Mouse (Mus musculus): ENCODE results near the gene Zfp978. TPM values are rescaled to one million over a fixed set of nuclear protein-coding genes. Genes with fewer than 3 reads are reported as not detected.

Zfp978 gene
- total RNA-seq, 1 experiment from 2014 or later = not detected

DNA sequence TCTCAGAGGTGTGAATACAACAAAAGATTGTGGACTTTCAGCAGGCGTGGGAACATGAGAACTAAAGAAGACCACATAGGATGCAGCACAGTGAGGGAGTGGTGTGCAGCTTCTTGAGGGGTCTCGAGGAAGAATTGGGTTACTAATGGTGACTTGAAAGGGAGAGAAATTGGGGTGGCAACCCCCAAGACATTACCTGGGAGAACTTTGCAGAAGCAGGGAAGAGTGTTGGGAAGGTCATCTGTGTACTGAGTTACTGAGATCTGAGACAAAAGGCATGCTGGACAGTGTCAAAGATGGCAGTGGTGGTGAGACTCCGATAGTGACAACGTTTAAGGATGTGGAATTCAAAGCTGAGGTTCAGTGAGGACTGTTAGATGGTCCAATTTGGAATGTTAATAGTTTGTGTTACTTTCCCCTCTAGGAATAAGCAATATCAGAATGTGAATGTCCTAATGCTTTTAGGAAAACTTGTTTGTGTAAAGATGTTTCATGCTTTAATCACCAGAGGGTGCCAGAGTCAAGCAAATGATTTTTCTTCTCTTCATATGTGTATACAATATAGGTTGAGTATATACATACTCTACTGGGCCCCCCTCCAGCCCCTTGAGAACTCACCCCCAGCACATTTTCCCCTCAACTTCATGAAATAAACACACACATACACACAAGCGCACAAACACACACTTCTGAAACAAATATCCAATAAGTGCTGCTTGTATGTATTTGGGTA, 64.7 kb downstream of the Zfp978 start:
- ATAC-seq (replicated peaks; ENCODE audit: insufficient number of reproducible peaks, low FRiP score, low TSS enrichment, poor library complexity, severe bottlenecking) = 0 out of 2 replicates have a peak, but pooled peaks have one; percentile 7

DNA sequence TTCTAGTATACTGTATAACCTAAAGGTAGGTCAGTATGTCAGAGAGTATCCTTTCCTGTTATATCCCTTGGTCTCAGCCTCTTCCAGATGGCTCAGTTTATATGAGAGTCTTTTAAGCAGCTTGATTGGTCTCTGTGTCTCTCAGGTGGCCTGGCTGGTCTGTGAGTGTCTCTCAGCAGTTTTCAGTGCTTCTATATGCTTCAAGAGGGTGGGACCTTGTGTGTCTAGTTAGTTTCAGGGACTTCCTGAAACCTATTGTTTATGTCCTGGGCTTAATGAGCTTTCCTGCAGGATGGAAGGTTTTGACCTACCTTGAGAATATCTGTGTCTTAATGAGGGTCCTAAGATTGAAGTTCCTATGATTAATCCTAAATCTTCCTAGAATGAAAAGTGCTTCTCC, 69.5 kb downstream of the Zfp978 start:
- 0 out of 2 replicates have a peak, but pooled peaks have one; percentile 8 for ATAC-seq (replicated peaks; ENCODE audit: insufficient number of reproducible peaks, low FRiP score, low TSS enrichment, poor library complexity, severe bottlenecking)

DNA sequence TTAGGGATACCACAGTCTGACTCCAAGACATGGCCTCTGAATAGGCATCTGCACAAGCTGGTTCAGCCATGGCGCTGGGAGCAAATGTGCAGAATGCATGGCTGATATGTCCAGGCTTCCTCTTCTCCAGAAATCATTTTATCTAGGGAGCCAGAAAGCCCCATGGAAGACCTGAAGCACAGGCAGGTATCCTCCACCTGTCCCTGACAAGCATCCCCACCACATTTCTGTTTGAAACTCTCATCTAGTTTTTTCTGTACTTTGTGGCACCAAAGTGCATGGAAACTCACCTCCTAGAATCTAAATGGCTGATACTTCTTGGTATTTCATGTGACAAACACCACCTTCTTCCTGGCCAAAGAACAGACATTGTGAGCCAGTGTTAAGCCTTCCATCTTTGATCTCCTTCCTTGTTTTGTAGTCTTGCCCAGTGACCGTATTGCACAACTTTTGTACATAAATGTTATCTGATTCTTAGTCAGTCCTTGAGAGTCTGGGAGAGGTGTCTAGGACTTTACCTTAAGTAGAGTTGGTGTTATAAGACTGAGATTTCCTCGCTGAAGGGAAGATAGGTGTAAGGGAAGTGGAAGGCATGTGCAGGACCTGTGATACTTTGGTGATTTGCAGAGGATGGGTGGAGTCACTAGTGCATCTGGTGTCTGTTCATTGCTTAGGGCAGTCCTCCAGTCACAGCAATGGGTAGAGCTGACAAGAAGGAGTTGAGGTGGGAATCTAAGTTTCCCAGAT, 70.8 kb downstream of the Zfp978 start:
- ATAC-seq (replicated peaks; ENCODE audit: insufficient number of reproducible peaks, low FRiP score, low TSS enrichment, poor library complexity, severe bottlenecking) = peak; percentile 41

DNA sequence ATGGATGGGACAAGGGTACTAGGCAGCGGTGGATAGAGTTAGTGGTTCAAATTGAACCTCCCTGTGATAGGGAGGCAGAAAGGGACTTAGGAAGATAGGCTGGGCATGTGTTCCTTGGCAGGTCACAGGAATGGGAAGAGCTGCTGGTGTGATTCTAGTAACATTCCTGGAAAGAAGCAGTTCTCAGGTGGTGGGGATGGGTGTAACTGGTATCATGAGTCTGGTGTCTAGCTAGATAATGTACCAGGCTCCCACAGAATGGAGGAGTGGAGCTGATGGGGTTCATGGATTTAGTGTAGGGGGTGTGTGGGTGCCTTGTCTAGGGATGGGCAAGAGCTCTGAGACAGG, 71.3 kb downstream of the Zfp978 start:
- ATAC-seq (replicated peaks; ENCODE audit: insufficient number of reproducible peaks, low FRiP score, low TSS enrichment, poor library complexity, severe bottlenecking) = no peak

DNA sequence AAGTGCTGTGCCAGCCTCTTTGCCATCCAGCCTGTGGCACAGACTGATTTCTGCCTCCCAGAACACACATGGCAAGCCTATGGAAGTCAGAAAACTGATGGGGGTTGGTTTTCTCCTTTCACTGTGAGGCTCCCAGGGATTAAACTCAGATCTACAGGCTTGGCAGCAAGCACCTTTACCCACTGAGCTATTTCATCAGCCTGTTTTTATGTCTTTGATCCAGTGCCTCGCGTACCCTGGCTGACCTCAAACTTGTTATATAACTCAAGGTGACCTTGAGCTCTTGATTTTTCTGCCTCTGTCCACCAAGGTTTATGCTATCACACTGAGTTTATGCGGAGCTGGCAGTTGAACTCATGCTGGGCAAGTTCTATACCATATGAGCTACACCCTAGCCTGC, 71.9 kb downstream of the Zfp978 start:
- peak; percentile 22; the same call in 1 of the 2 replicates for ATAC-seq (replicated peaks; ENCODE audit: insufficient number of reproducible peaks, low FRiP score, low TSS enrichment, poor library complexity, severe bottlenecking)

DNA sequence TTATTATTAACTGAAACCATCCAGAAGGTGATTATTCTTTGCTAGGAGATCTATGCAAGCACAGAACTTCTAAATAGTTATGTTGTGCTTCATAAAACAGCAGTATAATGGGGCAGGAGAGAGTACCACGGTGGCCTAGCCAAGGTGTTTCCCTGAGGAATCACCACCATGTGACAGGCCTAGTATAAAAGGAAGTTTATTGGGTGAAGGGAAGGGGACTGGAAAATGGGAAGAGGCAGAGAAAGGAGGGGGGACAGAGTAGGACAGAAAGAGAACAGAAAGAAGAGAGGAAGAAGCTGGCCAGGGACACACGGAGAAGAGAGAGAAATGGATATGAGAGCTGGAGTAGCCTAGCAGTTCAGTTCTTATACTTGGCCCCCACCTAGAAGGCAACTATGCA, 72.8 kb downstream of the Zfp978 start:
- peak; percentile 19; the same call in 1 of the 2 replicates for ATAC-seq (replicated peaks; ENCODE audit: insufficient number of reproducible peaks, low FRiP score, low TSS enrichment, poor library complexity, severe bottlenecking)

Other genes with a start within 250 kb of the Zfp978 start
- gene Zfp991, start 229.3 kb upstream of the Zfp978 start, total RNA-seq (2017) = 25.2 to 34.9 TPM (median 30.3 TPM) in 3 replicates
- not detected in 3 replicates for gene Zfp988, start 55.6 kb upstream of the Zfp978 start, total RNA-seq (2017)
- gene Zfp982, start 131.1 kb downstream of the Zfp978 start, total RNA-seq (2017) = 0.58 TPM in 1 of 3 replicates, not detected in the others
- gene Gm16503, start 178.9 kb downstream of the Zfp978 start, total RNA-seq (2017) = not detected in 3 replicates
- not detected in 3 replicates for gene Zfp985, start 192.0 kb downstream of the Zfp978 start, total RNA-seq (2017)

All from monocyte, adult 5-6 weeks (primary cell).